Mouse (Mus musculus): Measurements from ENCODE around the gene Nat8f3. TPM values are rescaled to one million over a fixed set of nuclear protein-coding genes. Genes with fewer than 3 reads are reported as not detected.
"Not testable (repeated sequence)": the region's sequence is repeated elsewhere in the genome, so short reads cannot be mapped to it uniquely, and the experiment has no call there.

Nat8f3 gene
- 1 to 10 TPM; 3.6 to 3.8 TPM for total RNA-seq (2021)

GRCm38 (mm10) chr6:85765532-85765931 is at the start of gene Nat8f3:
TSS of gene Nat8f3 (minus strand) at chr6:85765754.
- peak; percentile 2 to 10 for DNase-seq (ENCODE audit: low spot score in 2 of 2)
- intact Hi-C loops (cut with DNase I) = not testable (repeated sequence)

GRCm38 (mm10) chr6:85813339-85813738 is 47.8 kb upstream of the Nat8f3 start:
- intact Hi-C loops (cut with DNase I) = loop anchor here (5.0 kb wide), 1 partner anchor 106 kb away; no protein-coding TSS in a partner anchor
- DNase-seq (ENCODE audit: low spot score in 2 of 2) = no peak

GRCm38 (mm10) chr6:85810942-85811537 is 45.5 kb upstream of the Nat8f3 start:
- DNase-seq (ENCODE audit: low spot score in 2 of 2) = not testable (repeated sequence)
- intact Hi-C loops (cut with DNase I) = loop anchor here (5.0 kb wide), 1 partner anchor 104 kb away; no protein-coding TSS in a partner anchor

- DNase-seq (ENCODE audit: low spot score in 2 of 2) = not testable (repeated sequence)
- intact Hi-C loops (cut with DNase I) = loop anchor here (5.0 kb wide), 1 partner anchor 103 kb away; no protein-coding TSS in a partner anchor
Observed at GRCm38 (mm10) chr6:85810514-85810913, 45.0 kb upstream of the Nat8f3 start.

GRCm38 (mm10) chr6:85809784-85810183 is 44.2 kb upstream of the Nat8f3 start:
- not testable (repeated sequence) for DNase-seq (ENCODE audit: low spot score in 2 of 2)
- intact Hi-C loops (cut with DNase I) = loop anchor here (5.0 kb wide), 1 partner anchor 102 kb away; no protein-coding TSS in a partner anchor

GRCm38 (mm10) chr6:85803180-85803579 is 37.6 kb upstream of the Nat8f3 start:
- DNase-seq (ENCODE audit: low spot score in 2 of 2); intact Hi-C loops (cut with DNase I): not testable (repeated sequence)

GRCm38 (mm10) chr6:85763127-85764070 is 2.2 kb downstream of the Nat8f3 start:
- intact Hi-C loops (cut with DNase I); DNase-seq (ENCODE audit: low spot score in 2 of 2): not testable (repeated sequence)

- intact Hi-C loops (cut with DNase I); DNase-seq (ENCODE audit: low spot score in 2 of 2): not testable (repeated sequence)
Observed at GRCm38 (mm10) chr6:85762678-85763077, 2.9 kb downstream of the Nat8f3 start.

- DNase-seq (ENCODE audit: low spot score in 2 of 2); intact Hi-C loops (cut with DNase I): not testable (repeated sequence)
Observed at GRCm38 (mm10) chr6:85755705-85756249, 9.8 kb downstream of the Nat8f3 start.

- DNase-seq (ENCODE audit: low spot score in 2 of 2) = not testable (repeated sequence)
Observed at GRCm38 (mm10) chr6:85713105-85713504, 52.4 kb downstream of the Nat8f3 start, which contains the start of gene Nat8f7. TSS of gene Nat8f7 (minus strand) at chr6:85713205.

GRCm38 (mm10) chr6:85709607-85710006 is 55.9 kb downstream of the Nat8f3 start:
- intact Hi-C loops (cut with DNase I) = loop anchor here (5.0 kb wide), 1 partner anchor 103 kb away; no protein-coding TSS in a partner anchor
- not testable (repeated sequence) for DNase-seq (ENCODE audit: low spot score in 2 of 2)

More at GRCm38 (mm10) chr6:85713105-85713504, 52.4 kb downstream of the Nat8f3 start, which contains the start of gene Nat8f7:
- intact Hi-C loops (cut with DNase I) = not testable (repeated sequence)

GRCm38 (mm10) chr6:85709206-85709605 is 56.3 kb downstream of the Nat8f3 start:
- intact Hi-C loops (cut with DNase I) = loop anchor here (5.0 kb wide), 1 partner anchor 103 kb away; no protein-coding TSS in a partner anchor
- DNase-seq (ENCODE audit: low spot score in 2 of 2) = not testable (repeated sequence)

- peak in 1 of 2 experiments; percentile 1 for DNase-seq (ENCODE audit: low spot score in 2 of 2)
- intact Hi-C loops (cut with DNase I) = not testable (repeated sequence)
Observed at GRCm38 (mm10) chr6:85701943-85702342, 63.6 kb downstream of the Nat8f3 start.

Small RNAs within 50 kb of the gene (microRNA-seq; reads per million reads assigned to microRNA genes)
- 0 reads per million in 2 experiments for gene Gm27317
- 0 reads per million in 2 experiments for gene Mir6375

Other genes starting within 250 kb of the Nat8f3 start
- 1 to 10 TPM; 8.1 to 9.8 TPM for gene Alms1, start 178.2 kb downstream of the Nat8f3 start, total RNA-seq (2021)
- gene Nat8f7, start 52.5 kb downstream of the Nat8f3 start, total RNA-seq (2021) = 1 to 10 TPM; 1.8 to 3.6 TPM
- 1 to 10 TPM; 2.1 to 2.6 TPM for gene Nat8f6, start 55.2 kb upstream of the Nat8f3 start, total RNA-seq (2021)
- gene Nat8f5, start 55.2 kb upstream of the Nat8f3 start, total RNA-seq (2021) = 1 to 10 TPM; 5.8 to 6.2 TPM
- 1 to 10 TPM; 2.6 to 3.5 TPM for gene Nat8, start 66.3 kb upstream of the Nat8f3 start, total RNA-seq (2021)
- 1 to 10 TPM; 1.0 to 2.1 TPM for gene Nat8f2, start 103.4 kb upstream of the Nat8f3 start, total RNA-seq (2021)
- 1 to 10 TPM; 6.5 TPM for gene Nat8f4, start 139.1 kb upstream of the Nat8f3 start, total RNA-seq (2021)
- gene Tprkb, start 146.1 kb upstream of the Nat8f3 start, total RNA-seq (2021) = 10 to 100 TPM; 47.6 to 53.0 TPM
- gene Nat8f1, start 149.9 kb upstream of the Nat8f3 start, total RNA-seq (2021) = 10 to 100 TPM; 30.5 to 30.7 TPM
- 10 to 100 TPM; 69.9 to 89.7 TPM for gene Dusp11, start 195.9 kb upstream of the Nat8f3 start, total RNA-seq (2021)

Measured in left cerebral cortex, postnatal 25 days (tissue).